Mouse (Mus musculus): ENCODE results near the gene Rtp1.

The Rtp1 gene

DNA sequence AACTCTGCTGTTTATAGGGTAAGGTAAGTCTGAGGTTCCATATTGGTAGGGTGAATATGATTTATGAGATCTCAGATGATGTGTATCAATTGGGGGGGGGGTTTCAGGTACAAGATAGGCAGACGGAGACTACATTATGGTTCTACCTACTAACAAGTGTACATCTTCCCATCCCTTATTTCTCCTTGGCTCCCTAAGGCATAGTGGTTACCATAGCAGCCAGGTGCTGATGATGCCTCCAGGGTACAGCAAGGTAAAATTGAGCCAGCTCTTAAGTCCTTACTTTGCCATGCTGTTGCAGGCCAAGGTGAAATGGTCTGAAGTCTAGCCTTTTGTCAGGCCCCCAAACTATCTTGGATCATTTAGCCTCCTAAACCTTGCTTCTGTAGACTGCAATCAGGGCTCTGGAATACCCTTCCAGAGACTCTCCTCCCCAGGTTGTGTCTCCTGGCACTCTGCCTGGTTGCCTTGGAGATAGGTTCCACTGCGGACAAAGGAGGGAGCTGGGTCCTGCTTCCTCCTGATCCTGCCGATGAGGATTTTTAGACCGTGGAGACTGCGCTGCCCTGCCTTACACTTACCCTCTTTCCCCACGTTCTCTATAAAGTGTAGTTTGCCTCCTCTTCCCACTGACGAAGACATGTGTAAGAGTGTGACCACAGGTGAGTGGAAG lies at the start of gene Rtp1:
Rtp1 (plus strand) TSS at position 487 of the 673 bp plus-strand sequence.
- no peak for DNase-seq (ENCODE audit: low read depth, low spot score)

DNA sequence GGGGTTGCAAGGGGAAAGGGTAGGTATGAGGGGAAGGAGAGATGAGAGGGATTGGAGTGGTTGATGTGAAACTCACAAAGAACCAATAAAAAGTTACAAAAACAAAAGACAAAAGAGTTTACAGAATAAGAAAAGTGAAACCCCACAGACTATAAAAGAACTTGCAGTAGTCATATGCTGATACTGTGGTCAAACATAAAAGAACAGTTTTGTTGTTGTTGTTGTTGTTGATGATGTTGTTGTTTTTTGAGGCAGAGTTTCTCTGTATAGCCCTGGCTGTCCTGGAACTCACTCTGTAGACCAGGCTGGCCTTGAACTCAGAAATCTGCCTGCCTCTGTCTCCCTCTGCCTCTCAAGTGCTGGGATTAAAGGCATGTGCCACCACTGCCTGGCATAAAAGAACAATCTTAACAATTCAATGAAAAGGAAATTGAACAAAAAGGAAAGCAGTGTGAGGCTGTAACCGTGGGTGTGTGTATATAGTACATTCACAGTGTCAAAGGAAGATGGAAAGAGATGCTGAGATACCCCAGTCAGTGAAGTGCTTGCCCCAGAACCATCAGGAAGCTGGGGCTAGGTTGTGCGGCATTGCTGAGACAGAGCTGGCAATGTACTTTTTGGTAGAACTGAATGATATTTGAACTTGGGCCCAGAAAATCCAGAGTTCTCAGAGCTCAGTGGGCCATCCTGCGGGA lies 49.2 kb upstream of the Rtp1 start:
- no peak for DNase-seq (ENCODE audit: low read depth, low spot score)

DNA sequence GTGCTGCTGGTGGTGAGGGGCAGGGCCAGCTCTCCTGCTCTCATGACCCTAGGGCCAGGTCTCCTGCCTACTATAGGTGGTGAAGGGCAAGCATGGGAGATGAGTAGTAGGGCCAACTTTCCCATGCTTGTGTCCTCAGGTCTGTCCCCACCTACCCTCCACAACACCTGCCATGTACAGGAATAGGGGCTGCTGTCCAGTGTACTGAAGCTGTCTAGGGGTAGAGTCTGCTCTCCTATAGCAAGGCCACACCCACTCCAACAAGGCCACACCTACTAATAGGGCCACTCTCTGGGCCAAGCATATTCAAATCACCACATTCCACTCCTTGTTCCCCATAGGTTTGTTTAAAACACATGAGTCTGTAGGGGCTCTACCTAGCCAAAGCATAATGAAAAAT lies 44.6 kb upstream of the Rtp1 start:
- no peak for DNase-seq (ENCODE audit: low read depth, low spot score)

DNA sequence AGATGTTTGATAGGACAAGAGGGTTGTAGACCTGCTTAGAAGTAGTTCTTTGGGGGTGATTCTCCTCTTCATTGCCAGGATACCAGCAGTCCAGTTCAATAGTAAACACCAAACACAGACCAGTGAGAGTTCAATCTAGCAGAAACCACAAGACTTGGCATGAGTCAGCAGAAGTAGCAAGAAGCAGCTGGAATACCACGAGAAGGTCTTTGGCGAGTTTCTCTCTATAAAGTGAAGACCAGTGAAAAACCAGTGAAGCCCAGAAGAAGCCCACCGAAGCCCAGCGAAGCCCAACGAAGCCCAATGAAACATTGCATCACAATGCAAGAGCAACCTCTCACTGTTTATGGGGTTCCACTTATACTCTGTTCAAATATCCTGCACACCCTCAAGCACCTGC lies 31.0 kb upstream of the Rtp1 start:
- no peak for DNase-seq (ENCODE audit: low read depth, low spot score)

DNA sequence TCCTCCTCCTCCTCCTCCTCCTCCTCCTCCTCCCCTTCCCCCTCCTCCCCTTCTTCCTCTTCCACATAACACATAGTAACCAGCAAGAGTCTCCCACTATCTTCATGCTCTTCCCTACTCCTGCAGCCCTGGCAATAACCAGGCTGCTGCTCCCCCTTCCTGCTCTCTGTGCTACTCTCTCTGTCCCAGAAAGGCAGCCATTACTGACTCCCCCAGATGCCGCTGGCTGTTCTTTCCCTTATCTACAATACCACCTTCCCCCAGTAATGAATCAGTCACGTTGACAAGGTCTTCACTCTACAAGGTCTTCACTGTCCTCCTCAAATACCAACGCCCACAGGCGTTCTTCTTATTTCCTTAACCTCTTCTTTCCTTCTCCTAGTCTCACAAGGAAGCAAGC lies 27.5 kb upstream of the Rtp1 start:
- no peak for DNase-seq (ENCODE audit: low read depth, low spot score)

DNA sequence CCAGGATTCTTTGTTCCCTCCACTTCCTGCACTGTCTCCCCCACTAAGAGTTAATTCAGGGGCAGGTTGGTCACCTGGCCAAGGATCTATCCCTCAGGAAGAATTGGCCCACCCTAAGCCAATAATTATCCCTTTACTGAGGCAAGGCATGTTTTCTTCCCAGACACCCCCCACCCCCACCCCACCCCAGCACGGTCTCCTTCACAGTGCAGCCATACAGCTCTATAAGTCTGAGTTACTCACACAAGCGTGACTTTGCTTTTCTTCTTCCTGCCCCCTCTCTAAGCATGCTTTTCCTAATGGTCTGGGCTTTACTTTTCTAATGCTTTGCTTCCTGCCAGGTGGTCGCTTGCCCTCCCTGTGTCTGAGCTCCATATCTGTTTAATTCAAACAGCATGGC lies 27.0 kb upstream of the Rtp1 start:
- no peak for DNase-seq (ENCODE audit: low read depth, low spot score)

DNA sequence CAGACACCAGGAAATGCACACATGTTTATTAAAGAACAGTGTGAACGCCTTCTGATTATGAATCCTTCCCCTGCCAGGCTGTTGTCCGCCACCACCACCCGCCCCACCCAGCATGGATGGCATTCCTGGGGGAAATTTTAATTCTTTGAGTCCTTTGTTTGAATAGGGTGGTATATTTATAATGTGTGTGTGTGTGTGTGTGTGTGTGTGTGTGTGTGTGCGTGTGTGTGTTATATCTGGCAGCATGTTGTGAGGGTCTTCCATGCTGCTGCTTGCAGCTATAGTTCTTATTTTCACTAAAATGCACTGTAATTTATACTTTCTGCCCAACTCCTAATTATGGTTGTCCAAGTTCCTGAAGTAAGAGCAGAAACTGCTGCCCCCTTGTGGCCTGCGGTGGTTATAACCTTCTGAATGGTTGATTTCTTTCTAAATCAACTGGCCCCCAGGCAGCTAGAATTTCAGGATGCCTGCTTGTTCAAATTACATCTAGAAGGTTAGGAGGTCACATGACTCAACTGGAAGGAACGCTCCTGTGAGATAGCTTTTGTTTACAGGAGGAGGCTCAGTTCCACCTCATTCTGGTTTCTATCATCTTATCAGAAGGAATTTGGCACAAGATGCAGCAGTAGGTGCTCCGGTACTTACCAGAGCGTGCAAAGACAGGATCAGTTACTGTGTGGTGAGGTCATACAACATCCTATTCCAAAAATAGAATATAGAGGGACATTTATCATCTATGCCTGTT lies 25.8 kb upstream of the Rtp1 start:
- peak; percentile 52 for DNase-seq (ENCODE audit: low read depth, low spot score)

DNA sequence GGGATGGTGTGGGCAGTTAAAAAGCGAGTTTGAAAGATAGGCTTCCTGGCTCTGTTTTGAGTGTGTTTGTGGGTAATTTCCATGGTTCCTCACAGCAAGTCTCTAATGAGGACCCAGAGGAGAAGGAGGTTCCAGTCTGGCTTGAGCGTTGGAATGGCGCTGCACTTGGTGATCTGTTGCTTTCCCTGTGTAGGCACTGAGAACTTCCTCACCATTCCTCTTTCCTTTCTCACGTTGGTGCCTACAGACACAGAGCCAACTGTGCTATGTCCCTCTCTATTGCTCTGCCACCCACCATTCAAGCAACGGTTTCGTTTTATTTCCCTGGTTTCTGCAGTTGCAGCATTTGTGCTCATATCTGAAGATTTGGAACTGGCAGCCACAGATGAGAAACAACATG lies 16.0 kb upstream of the Rtp1 start:
- no peak for DNase-seq (ENCODE audit: low read depth, low spot score)

DNA sequence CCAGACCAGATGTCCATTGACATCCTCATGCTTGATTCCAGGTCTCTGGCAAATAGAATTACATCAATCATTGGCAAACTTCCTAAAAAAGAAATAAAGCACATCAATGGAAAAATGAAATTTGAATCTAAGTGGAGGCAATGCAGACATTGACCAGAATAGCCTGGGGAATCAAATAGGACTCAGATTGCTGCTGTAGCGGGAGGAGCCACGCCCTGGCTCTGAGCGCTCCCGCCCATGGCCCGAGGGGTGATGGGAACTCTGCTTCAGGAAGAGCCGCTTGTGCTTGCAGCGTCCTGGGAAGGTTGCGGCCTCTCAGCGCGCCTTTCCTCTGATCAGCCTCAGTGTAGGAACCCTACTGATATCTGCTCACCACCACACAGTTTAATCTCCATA lies 12.7 kb upstream of the Rtp1 start:
- no peak for DNase-seq (ENCODE audit: low read depth, low spot score)

DNA sequence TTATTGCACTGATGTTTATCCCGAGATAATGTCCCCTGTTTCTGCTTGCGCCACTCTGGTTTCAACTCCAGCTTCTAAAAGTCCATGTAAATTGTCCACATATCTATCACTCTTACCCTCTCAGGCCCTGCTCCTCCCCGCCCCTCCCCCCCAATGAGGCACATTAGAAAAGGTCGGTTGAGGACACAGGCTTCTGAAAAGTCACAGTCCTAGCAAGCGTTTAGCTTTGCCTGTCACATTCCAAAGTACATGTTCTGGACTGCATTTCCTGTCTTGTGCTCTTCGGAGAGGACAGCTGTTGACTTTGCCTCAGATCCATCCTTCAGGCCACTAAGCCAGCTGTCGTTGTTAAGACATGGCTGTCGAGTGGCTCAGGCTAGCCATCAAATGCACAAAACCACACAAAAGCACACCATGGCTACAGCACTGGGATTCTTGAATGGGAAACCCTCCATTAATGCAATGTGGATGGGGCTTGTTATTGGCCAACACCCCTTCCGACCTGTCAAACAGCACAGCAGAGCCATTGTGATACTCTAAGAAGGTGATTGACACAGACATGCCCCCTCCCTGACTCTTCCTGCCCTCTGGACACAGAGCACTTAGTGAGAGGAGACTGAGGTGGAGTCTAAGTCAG lies 12.2 kb upstream of the Rtp1 start:
- DNase-seq (ENCODE audit: low read depth, low spot score) = no peak

DNA sequence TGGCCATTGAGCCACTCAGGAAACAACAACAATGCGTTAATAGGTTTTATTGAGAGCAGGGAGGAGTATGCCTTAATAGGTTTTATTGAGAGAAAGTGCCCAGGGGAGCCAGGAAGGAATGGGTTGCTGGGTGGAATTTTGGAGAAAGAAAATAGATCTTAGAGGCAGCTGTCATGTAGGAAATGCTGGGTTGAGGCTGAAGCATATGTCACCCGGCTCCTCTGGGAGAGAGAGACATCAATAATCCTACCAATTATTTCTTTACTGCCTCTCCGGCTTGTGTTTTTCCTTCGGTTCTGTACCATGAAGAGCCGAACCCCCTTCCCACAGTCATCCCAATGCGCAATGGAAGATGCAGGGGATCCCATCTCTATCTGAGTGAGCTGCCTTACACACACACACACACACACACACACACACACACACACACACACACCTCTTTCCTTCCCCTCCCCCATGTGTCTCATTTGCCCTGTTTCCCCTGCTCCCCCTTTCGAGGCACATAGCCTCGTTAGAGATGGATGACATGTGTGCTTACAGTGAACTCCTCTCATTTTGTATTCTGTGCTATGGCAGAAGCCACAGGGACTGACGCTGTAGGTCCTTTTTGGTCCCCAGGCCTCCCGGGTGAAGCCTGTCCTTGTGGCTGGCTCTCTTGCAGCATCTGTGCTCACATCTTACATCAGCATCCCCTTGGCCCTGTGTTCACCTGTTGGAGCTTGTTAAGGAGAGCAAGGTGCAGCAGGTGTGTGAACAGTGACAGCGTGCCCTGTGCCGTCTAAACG lies 11.3 kb upstream of the Rtp1 start:
- DNase-seq (ENCODE audit: low read depth, low spot score) = no peak

DNA sequence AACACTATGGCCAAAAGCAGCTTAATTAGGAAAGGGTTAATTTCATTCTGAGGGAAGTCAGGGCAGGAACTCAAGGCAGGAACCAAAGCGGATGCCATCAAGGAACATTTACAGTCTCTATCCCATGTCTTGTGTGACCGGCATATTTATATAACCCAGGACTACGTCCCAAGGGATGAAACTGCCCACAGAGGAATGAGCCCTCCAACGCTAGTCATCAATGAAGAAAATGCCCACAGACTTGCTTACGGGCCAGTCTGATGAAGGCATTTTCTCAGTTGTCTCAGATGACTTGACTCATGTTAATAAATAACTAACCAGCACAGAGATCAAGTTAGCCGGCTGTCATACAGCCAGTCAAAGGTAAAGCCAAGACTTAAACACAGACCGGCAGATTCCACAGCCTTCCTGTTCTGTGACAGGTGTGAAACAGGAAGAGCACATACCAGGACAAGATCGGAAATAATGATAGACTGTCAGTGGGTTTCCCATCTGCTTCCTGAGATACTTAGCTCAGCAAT lies 9.3 kb upstream of the Rtp1 start:
- DNase-seq (ENCODE audit: low read depth, low spot score) = no peak

DNA sequence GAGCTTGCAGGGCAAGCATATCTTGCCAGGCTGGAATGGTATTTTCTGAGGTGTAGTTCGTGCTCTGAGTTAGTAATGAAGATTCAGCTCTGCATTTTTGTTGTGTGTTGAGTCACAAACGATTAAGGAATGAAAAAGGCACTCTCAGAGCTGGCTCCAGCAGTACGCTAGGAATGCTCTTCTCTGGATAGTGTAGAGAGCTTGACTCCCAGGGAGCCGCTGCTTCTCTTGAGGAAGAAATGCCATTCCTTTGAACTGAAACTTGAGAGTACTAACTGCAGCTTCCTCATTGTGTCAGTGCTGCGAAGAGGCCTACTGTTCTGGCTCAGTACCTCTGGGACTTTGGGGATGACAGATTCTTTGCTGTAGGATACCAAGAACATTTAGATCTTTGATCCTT lies 5.1 kb upstream of the Rtp1 start:
- DNase-seq (ENCODE audit: low read depth, low spot score) = no peak

DNA sequence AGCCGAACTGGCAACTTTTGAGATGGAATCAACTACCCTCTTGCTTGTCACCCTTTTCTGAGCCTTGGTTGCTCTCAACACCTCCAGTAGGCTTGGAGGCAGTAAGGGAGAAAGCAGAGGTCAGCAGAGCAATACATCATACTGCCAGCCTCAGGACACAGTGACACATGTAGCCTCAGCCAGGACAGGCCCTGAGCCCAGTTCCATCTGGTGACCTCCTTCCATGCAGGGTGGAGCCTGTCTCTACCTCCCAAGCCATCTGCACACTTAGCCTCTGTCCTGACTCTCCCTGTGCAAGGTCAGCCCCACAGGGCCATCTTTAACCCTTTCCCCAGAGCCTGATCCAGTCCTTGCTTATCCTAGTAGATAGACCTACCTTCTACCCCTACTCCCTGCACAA lies 1.2 kb upstream of the Rtp1 start:
- no peak for DNase-seq (ENCODE audit: low read depth, low spot score)

DNA sequence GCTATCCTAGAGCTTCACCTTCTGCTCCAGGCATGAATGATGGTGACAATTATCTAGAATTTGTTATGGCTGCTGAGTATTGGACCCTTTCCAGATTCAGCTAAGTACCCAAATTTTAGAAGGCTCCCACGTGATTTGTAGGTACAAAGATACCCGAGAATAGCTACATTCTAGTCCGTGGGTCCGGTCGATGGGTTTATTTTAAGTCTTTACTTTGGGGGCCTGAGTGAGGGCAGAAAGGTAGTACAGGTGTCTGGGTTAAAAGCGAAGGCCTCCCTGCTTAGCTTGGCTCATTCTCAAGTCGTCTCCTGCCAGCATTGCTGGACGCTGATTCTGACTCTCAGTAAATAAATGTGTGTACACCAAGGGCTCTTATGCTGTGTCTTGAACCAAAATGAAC lies 1.1 kb downstream of the Rtp1 start:
- no peak for DNase-seq (ENCODE audit: low read depth, low spot score)

DNA sequence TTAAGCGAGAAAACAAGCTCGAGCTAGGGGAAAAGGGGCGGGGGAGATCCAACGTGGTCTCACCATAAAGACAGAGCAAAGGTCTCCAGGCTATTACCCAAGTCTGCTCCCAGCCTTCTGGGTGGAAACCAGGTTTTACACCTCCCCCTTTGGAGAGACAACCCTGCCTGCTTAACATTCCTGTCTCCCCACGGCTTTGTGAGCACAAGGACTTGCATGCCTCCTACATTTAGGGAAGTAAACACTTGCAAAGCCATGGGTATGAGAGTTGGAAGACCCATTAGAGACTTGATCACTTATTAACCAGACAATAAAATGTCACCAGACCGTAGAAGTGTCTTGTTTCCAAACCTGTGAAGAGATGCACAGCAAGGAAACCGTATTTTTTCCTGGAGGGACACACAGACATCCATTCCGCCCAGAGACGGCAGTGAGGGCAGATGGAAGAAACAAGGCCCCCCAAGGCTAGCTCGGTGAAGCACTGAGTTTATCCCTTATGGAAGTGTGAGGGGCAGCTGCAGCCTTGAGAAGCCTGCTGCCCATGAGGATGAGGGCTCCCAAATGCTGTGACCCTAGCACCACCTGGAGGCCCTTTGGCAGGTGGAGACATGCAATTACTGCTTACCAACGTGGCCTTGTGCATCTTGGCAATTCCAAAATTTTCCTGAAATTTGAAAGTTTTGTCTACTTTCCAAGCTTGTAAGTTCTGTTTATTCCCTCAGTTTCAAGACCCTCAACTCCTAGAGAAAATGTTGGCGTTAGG lies 8.7 kb downstream of the Rtp1 start:
- DNase-seq (ENCODE audit: low read depth, low spot score) = no peak

DNA sequence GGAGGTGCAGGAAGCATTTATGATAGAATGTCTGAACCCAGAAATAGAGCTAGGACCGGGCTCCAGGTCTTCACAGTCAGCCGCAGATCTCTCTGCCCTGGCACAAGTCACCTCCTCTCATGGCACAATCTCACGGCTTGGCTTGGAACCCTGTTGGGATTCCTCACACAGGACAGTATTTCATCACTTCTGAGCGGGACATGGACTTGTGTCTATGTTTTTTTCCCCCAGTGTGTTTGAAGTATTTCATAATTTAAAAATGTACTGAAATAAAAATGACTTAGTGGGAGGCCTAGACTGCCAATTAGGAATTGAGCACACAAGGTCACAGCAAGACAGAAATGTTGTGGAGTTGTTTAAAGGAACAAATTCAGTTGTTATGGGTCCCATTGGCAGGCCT lies 15.3 kb downstream of the Rtp1 start:
- DNase-seq (ENCODE audit: low read depth, low spot score) = no peak

DNA sequence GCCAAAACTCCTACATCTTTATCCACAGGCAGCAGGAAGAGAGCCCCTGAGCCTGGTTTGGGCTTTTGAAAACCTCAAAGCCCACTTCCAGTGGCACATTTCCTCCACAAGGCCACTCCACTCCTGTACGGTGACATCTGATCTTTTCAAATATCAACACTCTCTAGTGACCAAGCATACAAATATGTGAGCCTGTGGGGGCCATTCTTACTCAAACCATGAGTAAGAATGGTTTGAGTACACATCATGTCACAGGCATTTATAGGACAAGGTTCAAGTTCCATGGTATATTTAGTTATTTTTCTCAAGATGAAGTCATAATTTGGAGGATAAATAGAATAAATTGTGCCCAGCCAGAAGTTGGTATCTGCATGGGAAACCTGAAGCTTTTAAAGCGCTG lies 21.0 kb downstream of the Rtp1 start:
- DNase-seq (ENCODE audit: low read depth, low spot score) = no peak

DNA sequence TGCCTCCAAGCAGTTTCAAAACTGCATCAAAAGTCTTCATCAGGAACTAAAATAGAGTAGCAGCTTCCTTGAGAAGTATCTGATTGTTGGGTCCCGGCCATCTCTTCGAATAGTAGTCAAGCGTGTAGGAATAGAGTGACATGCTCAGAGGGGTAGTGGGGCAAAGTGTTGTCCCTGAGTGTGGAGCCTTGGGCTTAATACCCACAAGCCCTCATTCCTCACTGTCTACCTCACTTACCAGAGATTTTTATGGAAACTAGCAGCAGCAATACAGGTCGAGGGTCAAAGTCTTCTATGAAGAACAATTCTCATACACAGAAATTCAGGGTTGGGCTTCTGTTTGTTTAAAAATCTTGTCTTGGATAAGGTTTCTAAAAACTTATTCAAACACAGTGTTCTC lies 21.9 kb downstream of the Rtp1 start:
- no peak for DNase-seq (ENCODE audit: low read depth, low spot score)

DNA sequence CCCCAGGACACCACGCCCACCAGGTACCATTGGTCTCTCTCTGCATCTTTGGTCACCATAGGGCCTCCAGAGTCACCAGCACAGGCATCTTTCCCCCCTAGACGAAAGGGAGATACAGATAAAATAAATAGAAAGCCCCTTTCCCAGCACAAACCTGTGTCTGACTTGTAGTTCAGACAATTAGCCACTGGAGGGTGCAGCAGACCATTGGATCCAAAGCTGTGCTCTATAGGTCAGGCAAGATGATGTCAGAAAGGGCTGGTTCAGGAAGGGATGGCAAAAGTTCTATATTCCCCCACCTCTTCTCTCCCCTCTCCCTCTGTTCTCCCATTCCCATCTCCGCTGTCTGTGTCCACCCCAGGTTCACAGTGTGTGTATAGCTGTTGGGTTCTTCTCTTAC lies 23.5 kb downstream of the Rtp1 start:
- peak; percentile 38 for DNase-seq (ENCODE audit: low read depth, low spot score)

DNA sequence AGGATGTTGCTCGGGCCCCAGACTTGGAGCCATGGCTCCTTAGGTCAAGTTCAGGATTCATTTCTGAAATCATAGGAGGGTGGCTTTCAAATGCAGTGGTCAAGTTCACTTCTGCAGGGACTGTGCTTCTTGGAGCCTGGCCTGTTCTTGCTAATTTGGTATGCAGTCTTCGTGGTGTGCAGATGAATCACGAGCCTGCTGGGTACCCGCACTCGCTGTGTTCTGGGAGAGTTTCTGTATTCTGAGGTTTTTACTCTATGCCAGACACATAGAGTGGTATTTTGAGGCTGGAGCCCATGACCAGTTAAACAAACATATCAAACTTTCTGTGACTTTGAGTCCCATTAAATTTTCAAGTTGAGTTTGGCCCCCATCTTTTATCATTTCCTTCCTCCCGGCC lies 25.4 kb downstream of the Rtp1 start:
- DNase-seq (ENCODE audit: low read depth, low spot score) = no peak

All from retina, postnatal 7 days (tissue).